Mouse (Mus musculus) frontal cortex, adult 2 months (tissue): ENCODE data around the gene 1700029I15Rik. TPM values are rescaled to one million over a fixed set of nuclear protein-coding genes. Genes with fewer than 3 reads are reported as not detected.

Source experiments
- DNase-seq, 2 experiments: peaks; one replicate each; pipeline ENCODE4 v3.0.0; 2022; ENCODE audit warnings: low spot score in 1 of 2; ENCODE audit errors: extremely low spot score in 1 of 2
- polyA plus RNA-seq: library from polyadenylated mRNA; depleted of rRNA; stranded (reverse); fragments of >200 nt; gene quantifications from 2 replicates; pipeline ENCODE4 v1.2.3, GENCODE M21; 2012; rRNA removed

Gene 1700029I15Rik
- polyA plus RNA-seq = 6.9 and 7.5 TPM in 2 replicates

GRCm38 (mm10) chr2:92381901-92382588 lies at the start of gene 1700029I15Rik:
Gene 1700029I15Rik (plus strand): TSS chr2:92382538.
- no peak for DNase-seq

GRCm38 (mm10) chr2:92342418-92342817 lies 39.9 kb upstream of the 1700029I15Rik start:
- DNase-seq = no peak

GRCm38 (mm10) chr2:92347191-92347590 lies 35.1 kb upstream of the 1700029I15Rik start:
- no peak for DNase-seq

GRCm38 (mm10) chr2:92349589-92350425 lies 32.5 kb upstream of the 1700029I15Rik start:
- no peak for DNase-seq

- DNase-seq = no peak
Observed at GRCm38 (mm10) chr2:92350686-92351085, 31.7 kb upstream of the 1700029I15Rik start.

- no peak for DNase-seq
Observed at GRCm38 (mm10) chr2:92353402-92353801, 28.9 kb upstream of the 1700029I15Rik start.

- no peak for DNase-seq
Observed at GRCm38 (mm10) chr2:92354224-92354623, 28.1 kb upstream of the 1700029I15Rik start.

- DNase-seq = no peak
Observed at GRCm38 (mm10) chr2:92359301-92359700, 23.0 kb upstream of the 1700029I15Rik start.

GRCm38 (mm10) chr2:92360186-92360823 lies 22.0 kb upstream of the 1700029I15Rik start:
- no peak for DNase-seq

- DNase-seq = no peak
Observed at GRCm38 (mm10) chr2:92360893-92361292, 21.4 kb upstream of the 1700029I15Rik start.

- DNase-seq = no peak
Observed at GRCm38 (mm10) chr2:92361795-92362194, 20.5 kb upstream of the 1700029I15Rik start.

- DNase-seq = no peak
Observed at GRCm38 (mm10) chr2:92362571-92363228, 19.6 kb upstream of the 1700029I15Rik start.

GRCm38 (mm10) chr2:92364086-92364485 lies 18.3 kb upstream of the 1700029I15Rik start:
- no peak for DNase-seq

GRCm38 (mm10) chr2:92365568-92365967 lies 16.8 kb upstream of the 1700029I15Rik start:
- no peak for DNase-seq

- no peak for DNase-seq
Observed at GRCm38 (mm10) chr2:92367383-92368029, 14.8 kb upstream of the 1700029I15Rik start.

- no peak for DNase-seq
Observed at GRCm38 (mm10) chr2:92370375-92370774, 12.0 kb upstream of the 1700029I15Rik start.

GRCm38 (mm10) chr2:92370821-92371805 lies 11.2 kb upstream of the 1700029I15Rik start:
- DNase-seq = no peak

GRCm38 (mm10) chr2:92371971-92372690 lies 10.2 kb upstream of the 1700029I15Rik start:
- no peak for DNase-seq
